Mouse (Mus musculus) intestine, embryonic 15.5 days (tissue): ENCODE data around the gene Slc25a4. TPM values are rescaled to one million over a fixed set of nuclear protein-coding genes. Genes with fewer than 3 reads are reported as not detected.

Experiments
- ATAC-seq: fragments of 200-750 bp; cut with Nextera tagmentation; 2 replicates; pipeline ENCODE4 v1.8.0; 2017; ENCODE audit warnings: moderate TSS enrichment, moderate library complexity
- H3K27ac ChIP-seq: fragments of 300-500 bp; sonication (generic); 2 replicates; pipeline ENCODE4 v1.5.1; 2015; ENCODE audit warnings: mild to moderate bottlenecking, inconsistent platforms
- H3K27me3 ChIP-seq: fragments of 300-500 bp; sonication (generic); replicated peaks from 2 replicates; pipeline ENCODE4 v1.6.1; 2015; ENCODE audit warnings: inconsistent platforms
- H3K36me3 ChIP-seq: fragments of 300-500 bp; sonication (generic); 2 replicates; pipeline ENCODE4 v1.6.1; 2015; ENCODE audit warnings: inconsistent platforms
- H3K4me1 ChIP-seq: fragments of 300-500 bp; sonication (generic); replicated peaks from 2 replicates; pipeline ENCODE4 v1.6.1; 2015; ENCODE audit warnings: inconsistent platforms
- H3K4me2 ChIP-seq: fragments of 300-500 bp; sonication (generic); replicated peaks from 2 replicates; pipeline ENCODE4 v1.6.1; 2015; ENCODE audit warnings: mild to moderate bottlenecking, inconsistent platforms
- H3K4me3 ChIP-seq: fragments of 300-500 bp; sonication (generic); replicated peaks from 2 replicates; pipeline ENCODE4 v1.5.1; 2015; ENCODE audit warnings: inconsistent platforms
- H3K9ac ChIP-seq: fragments of 300-500 bp; sonication (generic); 2 replicates; pipeline ENCODE4 v1.6.1; 2015; ENCODE audit warnings: inconsistent platforms
- H3K9me3 ChIP-seq: fragments of 300-500 bp; sonication (generic); 2 replicates; pipeline ENCODE4 v1.6.1; 2016; ENCODE audit warnings: inconsistent platforms
- WGBS: fragments of 180-500 bp; shearing (Covaris S2); methylation state at CpG from one replicate; pipeline ENCODE4 v1.1.7; 2015; 5-methylcytosine and 5-hydroxymethylcytosine counted together
- polyA plus RNA-seq: library from polyadenylated mRNA; unstranded; fragments of >200 nt; fragmentation: Nextera tagmentation; extraction: Ambion mirVana; gene quantifications from 2 replicates; pipeline ENCODE4 v1.2.1, GENCODE M21; 2015

Slc25a4 gene
- polyA plus RNA-seq, 1 experiment from 2014 or later: 421 TPM

DNA sequence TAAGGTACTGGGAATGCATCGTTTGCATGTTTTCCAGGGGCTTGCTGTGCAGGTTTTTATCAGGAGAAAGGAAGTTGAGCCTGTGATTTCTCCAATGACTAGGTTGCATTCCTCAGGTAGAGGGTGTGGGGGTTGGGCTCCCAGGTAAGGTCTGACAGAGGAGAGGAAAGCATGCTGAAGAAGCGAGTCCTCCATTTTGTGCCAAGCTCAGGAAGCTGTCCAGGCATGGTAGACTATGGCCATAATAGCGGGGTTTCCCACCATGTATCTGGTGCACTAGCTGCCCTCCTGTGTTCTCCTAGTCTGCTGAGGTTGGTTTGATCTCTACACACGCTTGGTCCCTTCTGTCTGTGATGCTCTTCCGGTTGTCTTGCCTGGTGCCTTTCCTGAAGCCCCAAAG lies 13.4 kb downstream of the Slc25a4 start:
- no peak overlapping the region for H3K4me2 ChIP-seq
- WGBS: 81% methylated on average over 5 of the region's 5 CpGs
- H3K27me3 ChIP-seq: no peaks in the 10 kb centered on the region
- no peaks in the 10 kb centered on the region for H3K4me1 ChIP-seq
- no peaks in the 10 kb centered on the region for H3K9me3 ChIP-seq
- no peak overlapping the region for H3K4me3 ChIP-seq
- no peak for ATAC-seq
- H3K36me3 ChIP-seq: peaks cover 2% of the 10 kb centered on the region; the same call in 1 of the 2 replicates
- H3K27ac ChIP-seq: no peak overlapping the region
- H3K9ac ChIP-seq: no peak overlapping the region

DNA sequence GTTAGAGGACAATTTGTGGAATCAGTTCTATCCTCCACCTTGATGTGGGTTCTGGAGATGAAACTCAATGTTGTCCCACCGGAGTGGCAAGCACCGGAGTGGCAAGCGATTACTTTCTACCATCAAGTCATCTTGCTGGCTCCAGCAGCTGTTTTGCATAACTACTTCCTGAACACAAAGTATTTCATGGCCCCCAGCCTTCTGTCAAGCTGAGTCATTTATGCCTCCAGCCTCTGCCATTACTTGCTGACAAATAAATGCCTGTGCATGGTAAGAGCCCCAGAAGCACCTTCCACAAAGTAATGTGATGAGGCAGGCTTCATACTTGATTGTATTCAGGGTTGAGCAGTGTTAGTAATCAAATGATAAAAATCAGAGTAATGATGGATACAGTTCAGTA lies 14.2 kb downstream of the Slc25a4 start:
- WGBS: 91% methylated on average over 3 of the region's 3 CpGs
- Histone ChIP-seq H3K4me1 (no peaks in the 10 kb centered on the region), H3K4me3 (no peak overlapping the region), H3K27ac (no peak overlapping the region), H3K36me3 (peaks cover 4% of the 10 kb centered on the region; the same call in 1 of the 2 replicates), H3K9ac (no peak overlapping the region), H3K9me3 (no peaks in the 10 kb centered on the region), H3K4me2 (no peak overlapping the region), H3K27me3 (no peaks in the 10 kb centered on the region)
- ATAC-seq: no peak

DNA sequence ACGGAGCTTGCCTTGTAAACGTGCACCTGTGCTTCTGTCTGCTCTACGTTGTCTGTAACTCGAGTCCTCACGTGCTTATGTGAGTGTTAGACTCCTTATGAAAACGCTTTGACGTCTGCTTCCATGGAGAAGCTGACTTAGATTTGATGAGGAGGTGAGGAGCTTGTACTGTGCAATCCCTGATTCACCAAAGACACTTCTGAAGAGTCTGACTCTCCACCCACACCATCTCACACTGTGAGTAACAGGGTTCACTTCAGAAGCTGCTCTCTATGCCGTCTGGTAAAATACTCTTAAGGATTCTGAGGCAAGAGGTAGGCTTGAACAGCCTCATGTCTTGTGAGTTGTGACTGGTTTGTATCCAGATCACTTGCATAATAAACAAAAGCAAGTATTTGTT lies 18.0 kb downstream of the Slc25a4 start:
- no peak for ATAC-seq
- WGBS: 85% methylated on average over 8 of the region's 8 CpGs
- Histone ChIP-seq H3K27ac (no peak overlapping the region), H3K4me2 (no peak overlapping the region), H3K9me3 (no peaks in the 10 kb centered on the region), H3K36me3 (peaks cover 4% of the 10 kb centered on the region; the same call in 1 of the 2 replicates), H3K9ac (no peak overlapping the region), H3K4me3 (no peak overlapping the region), H3K27me3 (no peaks in the 10 kb centered on the region), H3K4me1 (no peaks in the 10 kb centered on the region)

DNA sequence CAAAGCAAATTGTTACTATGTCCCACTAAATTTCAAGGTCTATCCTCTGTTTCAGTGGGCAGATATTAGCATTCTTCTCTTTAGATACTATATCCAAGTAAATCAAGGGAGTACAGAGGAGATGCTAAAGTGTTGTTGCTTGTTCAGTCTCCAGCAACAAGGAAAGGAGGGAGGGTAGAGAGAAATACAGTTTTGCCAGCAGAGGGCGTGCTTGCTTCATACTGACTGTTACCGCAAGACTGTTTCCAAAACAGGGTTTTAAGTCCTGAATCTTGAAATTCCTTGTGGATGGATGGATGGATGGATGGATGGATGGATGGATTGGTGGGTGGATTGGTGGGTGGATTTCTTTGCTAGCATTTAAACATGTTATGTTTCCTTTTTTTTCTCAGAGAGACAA lies 25.7 kb downstream of the Slc25a4 start:
- ATAC-seq: no peak
- Histone ChIP-seq H3K4me3 (no peak overlapping the region), H3K4me2 (no peak overlapping the region), H3K9ac (no peak overlapping the region), H3K36me3 (no peaks in the 10 kb centered on the region), H3K9me3 (no peaks in the 10 kb centered on the region), H3K27ac (no peak overlapping the region), H3K4me1 (no peaks in the 10 kb centered on the region), H3K27me3 (no peaks in the 10 kb centered on the region)
- WGBS: 13% methylated on average over 2 of the region's 2 CpGs

DNA sequence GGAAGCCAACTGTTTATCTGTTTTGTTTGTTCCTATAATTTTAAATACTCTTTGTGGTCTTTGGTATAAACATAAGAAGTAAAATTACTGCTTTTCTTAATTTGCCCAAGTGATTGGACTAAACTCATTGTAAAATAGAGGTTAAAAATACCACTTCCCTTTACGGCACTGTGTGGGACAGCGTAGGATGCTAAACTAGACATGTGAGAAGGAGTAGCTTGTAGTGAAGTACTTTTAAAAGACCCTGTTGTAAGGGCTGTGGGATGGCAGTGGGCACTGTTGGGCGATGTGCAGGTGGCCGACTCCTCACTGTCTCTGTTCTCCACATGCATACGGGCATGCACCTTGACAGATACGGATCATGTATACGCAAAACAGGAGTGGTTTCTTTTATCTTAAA lies 30.9 kb downstream of the Slc25a4 start:
- no peak overlapping the region for H3K9ac ChIP-seq
- no peak overlapping the region for H3K4me3 ChIP-seq
- no peak overlapping the region for H3K4me2 ChIP-seq
- H3K9me3 ChIP-seq: no peaks in the 10 kb centered on the region
- no peaks in the 10 kb centered on the region for H3K27me3 ChIP-seq
- no peak overlapping the region for H3K27ac ChIP-seq
- H3K36me3 ChIP-seq: no peaks in the 10 kb centered on the region
- WGBS: 92% methylated on average over 7 of the region's 7 CpGs
- no peaks in the 10 kb centered on the region for H3K4me1 ChIP-seq
- no peak for ATAC-seq

DNA sequence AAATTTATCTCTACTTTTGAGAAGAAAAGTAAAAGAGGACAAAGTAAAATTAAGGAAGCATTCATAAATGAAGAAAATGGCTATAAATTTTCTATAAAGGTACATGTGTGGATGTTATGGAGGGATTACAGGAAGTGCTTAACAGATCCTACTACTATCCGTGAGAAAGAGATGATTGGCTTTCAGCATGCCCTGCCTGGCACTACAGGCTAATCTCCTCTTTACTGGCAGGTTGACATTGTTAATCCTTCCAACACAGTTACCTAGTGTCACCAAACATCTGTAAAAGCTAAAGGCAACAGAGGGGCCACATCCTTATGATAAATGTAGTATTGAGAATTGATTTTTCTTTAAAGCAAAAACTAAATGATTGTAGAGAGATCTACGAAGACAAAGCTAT lies 37.4 kb downstream of the Slc25a4 start:
- no peaks in the 10 kb centered on the region for H3K4me1 ChIP-seq
- no peak overlapping the region for H3K4me2 ChIP-seq
- peaks cover 3% of the 10 kb centered on the region; the same call in 1 of the 2 replicates for H3K36me3 ChIP-seq
- 65% methylated on average over 2 of the region's 2 CpGs for WGBS
- H3K9me3 ChIP-seq: no peaks in the 10 kb centered on the region
- no peak for ATAC-seq
- H3K9ac ChIP-seq: no peak overlapping the region
- no peaks in the 10 kb centered on the region for H3K27me3 ChIP-seq
- no peak overlapping the region for H3K27ac ChIP-seq
- H3K4me3 ChIP-seq: no peak overlapping the region

DNA sequence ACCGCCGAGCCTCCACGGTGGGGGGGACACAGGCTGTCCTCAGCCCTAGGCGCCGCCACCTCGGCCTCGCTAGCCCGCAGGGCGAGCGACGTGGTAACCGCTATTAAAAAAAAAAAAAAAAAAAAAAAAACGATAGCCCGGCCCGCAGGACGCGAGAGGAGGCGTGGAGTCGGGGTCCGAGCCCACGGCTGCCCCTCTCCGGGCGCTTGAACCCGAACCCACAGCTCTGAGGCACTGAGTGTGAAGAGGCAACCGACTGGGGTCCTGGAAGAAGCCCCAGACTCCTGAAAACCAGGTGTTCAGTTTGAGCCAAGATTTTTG lies 47.3 kb downstream of the Slc25a4 start:
- 0 out of 2 replicates have a peak, but pooled peaks cover 5% of the 10 kb centered on the region for H3K4me1 ChIP-seq
- H3K9me3 ChIP-seq: no peaks in the 10 kb centered on the region
- H3K4me2 ChIP-seq: peak overlapping the region; percentile 72
- peak overlapping the region; percentile 66 for H3K4me3 ChIP-seq
- H3K27me3 ChIP-seq: no peaks in the 10 kb centered on the region
- no peaks in the 10 kb centered on the region for H3K36me3 ChIP-seq
- H3K9ac ChIP-seq: peak overlapping the region; percentile 65
- no peak; the same call in 1 of the 2 replicates for ATAC-seq
- H3K27ac ChIP-seq: peak overlapping the region; percentile 83
- WGBS: under 1% methylated on average over 25 of the region's 25 CpGs

DNA sequence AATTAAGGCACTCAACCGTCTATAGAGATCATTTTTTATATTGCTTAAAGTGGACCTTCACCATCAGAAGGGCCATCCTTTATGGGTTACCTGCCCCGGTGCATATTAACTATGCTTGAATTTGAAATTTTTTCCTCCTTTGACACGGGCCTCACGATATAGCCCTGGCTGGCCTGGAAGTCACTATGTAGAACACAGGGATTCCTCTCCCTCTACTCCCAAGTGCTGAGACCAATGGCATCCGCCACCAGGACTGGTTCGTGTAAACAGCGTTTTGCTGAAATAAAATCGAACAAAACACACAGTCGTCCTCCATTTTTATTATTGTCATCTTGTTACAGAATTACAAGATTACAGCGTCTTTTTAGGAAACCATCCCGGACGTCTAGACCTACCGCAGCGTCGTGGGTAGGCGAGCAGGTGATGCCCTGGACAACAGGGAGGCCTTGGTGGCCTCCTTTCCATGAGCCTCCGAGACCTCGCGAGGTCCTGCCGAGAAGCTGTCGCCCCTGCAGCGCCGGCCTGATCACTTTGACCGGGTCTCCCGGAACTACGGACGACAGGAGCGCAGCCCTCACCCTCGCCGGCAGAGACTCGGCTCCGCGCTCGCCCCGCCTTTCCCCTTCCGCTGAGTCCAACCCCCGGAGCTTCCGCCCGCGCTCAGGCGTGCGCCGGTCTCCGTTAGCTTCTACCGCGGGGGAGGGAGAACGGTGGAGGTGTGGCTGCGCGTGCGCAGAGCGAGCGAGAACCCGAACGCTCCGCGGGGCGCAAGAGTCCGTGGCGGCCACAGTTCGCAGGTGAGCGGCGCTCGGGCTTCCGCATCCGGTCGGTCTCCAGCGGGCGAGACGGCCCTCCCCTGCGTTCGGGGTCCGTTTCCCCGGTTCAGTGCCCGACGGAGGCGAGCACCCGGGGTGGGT lies 47.9 kb downstream of the Slc25a4 start:
- Histone ChIP-seq H3K9me3 (no peaks in the 10 kb centered on the region), H3K27me3 (no peaks in the 10 kb centered on the region), H3K27ac (peak overlapping the region; percentile 83), H3K36me3 (no peaks in the 10 kb centered on the region), H3K4me2 (peak overlapping the region; percentile 72), H3K4me3 (peak overlapping the region; percentile 66), H3K9ac (peak overlapping the region; percentile 65), H3K4me1 (0 out of 2 replicates have a peak, but pooled peaks cover 5% of the 10 kb centered on the region)
- peak; percentile 99 for ATAC-seq
- WGBS: 1% methylated on average over 70 of the region's 77 CpGs

Other genes starting within 250 kb of the Slc25a4 start
- 2.7 and 2.9 TPM in 2 replicates for gene 1700029J07Rik, start 236.0 kb downstream of the Slc25a4 start, polyA plus RNA-seq
- gene Ufsp2, start 235.8 kb downstream of the Slc25a4 start, polyA plus RNA-seq: 87.1 and 88.5 TPM in 2 replicates
- 0.53 and 0.54 TPM in 2 replicates for gene Lrp2bp, start 212.0 kb downstream of the Slc25a4 start, polyA plus RNA-seq
- 37.7 and 42.0 TPM in 2 replicates for gene Ankrd37, start 205.6 kb downstream of the Slc25a4 start, polyA plus RNA-seq
- 19.7 and 26.9 TPM in 2 replicates for gene Cfap97, start 59.5 kb downstream of the Slc25a4 start, polyA plus RNA-seq
- 7.2 and 7.6 TPM in 2 replicates for gene Snx25, start 59.1 kb downstream of the Slc25a4 start, polyA plus RNA-seq
- gene Helt, start 83.4 kb upstream of the Slc25a4 start, polyA plus RNA-seq: not detected in 2 replicates